Mouse (Mus musculus) kidney, postnatal 0 days (tissue): Measurements from ENCODE around the gene Best2. TPM values are rescaled to one million over a fixed set of nuclear protein-coding genes. Genes with fewer than 3 reads are reported as not detected.

Source experiments
- ATAC-seq: fragments of 200-750 bp; cut with Nextera tagmentation; replicated peaks from 2 replicates; pipeline ENCODE4 v1.8.0; 2017; ENCODE audit warnings: low read depth, moderate number of reproducible peaks, moderate TSS enrichment, moderate library complexity; ENCODE audit not compliant: low FRiP score
- DNase-seq: peaks from one replicate; pipeline ENCODE4 v3.0.0-alpha.2; 2016; ENCODE audit warnings: low spot score
- H3K27ac ChIP-seq: fragments of 300-500 bp; sonication (generic); 2 replicates; pipeline ENCODE4 v1.5.1; 2014; ENCODE audit warnings: mild to moderate bottlenecking
- H3K27me3 ChIP-seq: fragments of 300-500 bp; sonication (generic); 2 replicates; pipeline ENCODE4 v1.6.1; 2014; ENCODE audit warnings: low read length, mixed read lengths; ENCODE audit not compliant: insufficient read depth
- H3K36me3 ChIP-seq: fragments of 300-500 bp; sonication (generic); 2 replicates; pipeline ENCODE4 v1.6.1; 2014; ENCODE audit warnings: low read length, mixed read lengths; ENCODE audit not compliant: insufficient read depth
- H3K4me1 ChIP-seq: fragments of 300-500 bp; sonication (generic); replicated peaks from 2 replicates; pipeline ENCODE4 v1.6.1; 2014; ENCODE audit warnings: antibody characterized with exemption, low read length, mixed read lengths; ENCODE audit not compliant: insufficient read depth
- H3K4me2 ChIP-seq: fragments of 300-500 bp; sonication (generic); 2 replicates; pipeline ENCODE4 v1.6.1; 2014; ENCODE audit warnings: mild to moderate bottlenecking, low read length, moderate library complexity, mixed read lengths
- H3K4me3 ChIP-seq: fragments of 300-500 bp; sonication (generic); replicated peaks from 2 replicates; pipeline ENCODE4 v1.5.1; 2014; ENCODE audit warnings: low read depth, low read length
- H3K9ac ChIP-seq: fragments of 300-500 bp; sonication (generic); 2 replicates; pipeline ENCODE4 v1.6.1; 2014; ENCODE audit warnings: low read depth, low read length
- H3K9me3 ChIP-seq: fragments of 300-500 bp; sonication (generic); replicated peaks from 2 replicates; pipeline ENCODE4 v1.6.1; 2016; ENCODE audit warnings: low read length, inconsistent platforms, mixed read lengths
- CTCF ChIP-seq: IDR thresholded peaks from 2 replicates; pipeline ENCODE4 v1.5.1; 2016; ENCODE audit warnings: antibody characterized with exemption, low read depth, mild to moderate bottlenecking, moderate library complexity
- WGBS: fragments of 180-500 bp; shearing (Covaris S2); extraction: QIAGEN DNeasy Blood & Tissue Kit; methylation state at CpG from one replicate; pipeline ENCODE4 v1.1.7; 2014; 5-methylcytosine and 5-hydroxymethylcytosine counted together
- polyA plus RNA-seq: library from polyadenylated mRNA; unstranded; fragments of >200 nt; fragmentation: Nextera tagmentation; extraction: Ambion mirVana; gene quantifications from 2 replicates; pipeline ENCODE4 v1.2.1, GENCODE M21; 2015

The Best2 gene
- polyA plus RNA-seq, 1 experiment from 2014 or later: not detected

GRCm38 (mm10) chr8:85011242-85011641 is 3.1 kb downstream of the Best2 start:
- ATAC-seq: no peak; the same call in 1 of the 2 replicates
- Histone ChIP-seq H3K9ac (no peak overlapping the region), H3K36me3 (no peaks in the 10 kb centered on the region), H3K9me3 (no peaks in the 10 kb centered on the region), H3K4me3 (no peak overlapping the region), H3K27ac (no peak overlapping the region), H3K4me2 (no peak overlapping the region), H3K27me3 (peaks cover 6% of the 10 kb centered on the region; the same call in 1 of the 2 replicates), H3K4me1 (no peaks in the 10 kb centered on the region; the same call in 1 of the 2 replicates)
- no peak for DNase-seq
- 11% methylated on average over 28 of the region's 28 CpGs for WGBS
- no peak for TF ChIP-seq CTCF

DNA sequence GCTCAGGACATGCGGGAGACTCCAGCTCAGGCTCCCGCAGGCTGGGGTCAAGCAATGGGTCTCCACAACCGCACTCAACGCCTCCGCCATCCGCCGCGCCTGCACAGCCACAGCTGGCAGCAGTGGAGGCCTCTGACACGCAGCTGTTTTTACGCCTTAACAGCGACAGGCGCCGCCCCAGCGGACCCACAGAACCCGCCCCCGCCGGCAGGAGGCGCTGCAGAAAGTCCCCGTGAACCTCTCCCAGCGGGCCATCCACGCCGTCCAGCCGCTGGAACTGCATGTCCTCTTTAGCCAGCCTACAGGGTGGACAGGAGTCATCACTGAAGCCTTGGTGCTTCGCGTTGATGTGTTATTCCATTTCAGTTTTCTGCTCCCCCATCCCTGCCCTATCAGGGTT is 6.6 kb downstream of the Best2 start:
- H3K4me3 ChIP-seq: no peak overlapping the region
- no peaks in the 10 kb centered on the region for H3K9me3 ChIP-seq
- no peak overlapping the region for H3K9ac ChIP-seq
- 18% methylated on average over 25 of the region's 25 CpGs for WGBS
- no peak overlapping the region for H3K4me2 ChIP-seq
- H3K36me3 ChIP-seq: no peaks in the 10 kb centered on the region
- no peak for ATAC-seq
- TF ChIP-seq CTCF: peak; percentile 55
- DNase-seq: peak; percentile 10
- 0 out of 2 replicates have a peak, but pooled peaks cover 6% of the 10 kb centered on the region for H3K27me3 ChIP-seq
- no peak overlapping the region for H3K27ac ChIP-seq
- H3K4me1 ChIP-seq: no peaks in the 10 kb centered on the region

- WGBS: 9% methylated on average over 19 of the region's 19 CpGs
- no peaks in the 10 kb centered on the region for H3K9me3 ChIP-seq
- H3K9ac ChIP-seq: no peak overlapping the region
- H3K27ac ChIP-seq: no peak overlapping the region
- no peaks in the 10 kb centered on the region for H3K4me1 ChIP-seq
- peak; percentile 90 for TF ChIP-seq CTCF
- peak; percentile 55; the same call in 1 of the 2 replicates for ATAC-seq
- H3K4me3 ChIP-seq: no peak overlapping the region
- peak; percentile 94 for DNase-seq
- H3K36me3 ChIP-seq: 0 out of 2 replicates have a peak, but pooled peaks cover 10% of the 10 kb centered on the region
- H3K27me3 ChIP-seq: no peaks in the 10 kb centered on the region
- H3K4me2 ChIP-seq: no peak overlapping the region
Observed at GRCm38 (mm10) chr8:84997649-84998295, 16.6 kb downstream of the Best2 start.

- H3K27me3 ChIP-seq: no peaks in the 10 kb centered on the region
- H3K4me1 ChIP-seq: no peaks in the 10 kb centered on the region
- ATAC-seq (no peak), DNase-seq (no peak)
- H3K36me3 ChIP-seq: 0 out of 2 replicates have a peak, but pooled peaks cover 10% of the 10 kb centered on the region
- 82% methylated on average over 5 of the region's 5 CpGs for WGBS
- no peaks in the 10 kb centered on the region for H3K9me3 ChIP-seq
- H3K9ac ChIP-seq: no peak overlapping the region
- H3K4me2 ChIP-seq: no peak overlapping the region
- H3K4me3 ChIP-seq: no peak overlapping the region
- H3K27ac ChIP-seq: no peak overlapping the region
- TF ChIP-seq CTCF: no peak
Observed at GRCm38 (mm10) chr8:84996978-84997377, 17.4 kb downstream of the Best2 start.

DNA sequence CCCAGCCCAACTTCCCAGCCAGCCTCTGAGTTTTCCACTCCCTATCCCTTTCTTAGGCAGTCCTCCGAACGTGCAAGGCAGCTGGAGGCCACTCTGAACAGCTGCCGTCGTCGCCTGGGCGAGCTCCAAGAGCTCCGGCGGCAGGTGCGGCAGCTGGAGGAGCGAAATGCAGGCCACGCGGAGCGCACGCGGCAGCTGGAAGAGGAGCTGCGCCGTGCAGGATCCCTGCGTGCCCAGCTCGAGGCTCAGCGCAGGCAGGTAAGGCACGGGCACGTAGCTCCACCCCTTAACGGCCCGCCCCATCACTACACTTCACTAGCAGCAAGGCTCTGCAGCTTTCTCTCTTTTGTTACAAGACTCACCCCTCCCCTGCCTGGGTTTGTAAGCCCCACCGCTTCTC is 18.7 kb downstream of the Best2 start:
- Histone ChIP-seq H3K27me3 (no peaks in the 10 kb centered on the region), H3K4me1 (peaks cover 8% of the 10 kb centered on the region; the same call in 1 of the 2 replicates), H3K9ac (no peak overlapping the region), H3K4me2 (no peak overlapping the region), H3K4me3 (no peak overlapping the region), H3K36me3 (0 out of 2 replicates have a peak, but pooled peaks cover 10% of the 10 kb centered on the region), H3K27ac (no peak overlapping the region), H3K9me3 (no peaks in the 10 kb centered on the region)
- no peak for TF ChIP-seq CTCF
- ATAC-seq (no peak), DNase-seq (no peak)
- WGBS: 24% methylated on average over 25 of the region's 25 CpGs

DNA sequence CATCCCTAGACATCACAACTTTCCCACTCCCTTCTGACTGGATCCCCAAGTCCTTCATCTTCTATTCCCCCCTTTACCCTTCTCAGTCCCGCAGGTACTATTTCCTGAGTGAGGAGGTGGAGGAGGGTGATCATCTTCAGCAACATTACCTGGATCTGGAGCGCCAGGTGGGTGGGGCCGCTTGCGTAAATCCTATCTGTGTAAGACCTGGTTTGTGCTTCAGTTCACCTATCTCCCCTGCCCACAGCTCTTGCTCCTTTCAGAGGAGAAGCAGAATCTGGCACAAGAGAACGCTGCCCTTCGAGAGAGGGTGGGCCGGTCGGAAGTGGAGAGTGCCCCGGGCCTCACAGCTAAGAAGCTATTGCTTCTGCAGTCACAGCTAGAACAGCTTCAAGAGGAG is 20.0 kb downstream of the Best2 start:
- Histone ChIP-seq H3K27ac (no peak overlapping the region), H3K4me1 (peaks cover 9% of the 10 kb centered on the region; the same call in 1 of the 2 replicates), H3K27me3 (no peaks in the 10 kb centered on the region), H3K9me3 (no peaks in the 10 kb centered on the region), H3K36me3 (0 out of 2 replicates have a peak, but pooled peaks cover 10% of the 10 kb centered on the region), H3K4me2 (no peak overlapping the region), H3K9ac (no peak overlapping the region), H3K4me3 (no peak overlapping the region)
- no peak for TF ChIP-seq CTCF
- ATAC-seq (no peak), DNase-seq (no peak)
- WGBS: 92% methylated on average over 9 of the region's 9 CpGs
